Mouse (Mus musculus): Measurements from ENCODE around the gene Plpp1.

- TF ChIP-seq CTCF (IDR thresholded peaks at IDR 0.05; ENCODE audit: low read depth, low read length) (no peak), GATA1 (IDR thresholded peaks at IDR 0.05; ENCODE audit: borderline replicate concordance, low read length) (no peak), POLR2AphosphoS5 (IDR thresholded peaks at IDR 0.05; ENCODE audit: insufficient replicate concordance, low read depth, low read length) (no peak)
Measured at GRCm38 (mm10) chr13:112753522-112753921, 47.1 kb upstream of the Plpp1 start.
